Mouse (Mus musculus): ENCODE data around the gene Kcnq2. TPM values are rescaled to one million over a fixed set of nuclear protein-coding genes. Genes with fewer than 3 reads are reported as not detected.

The Kcnq2 gene
- polyA plus RNA-seq, 1 experiment from 2014 or later: 2.0 TPM

- Histone ChIP-seq H3K4me2 (ENCODE audit: low read length) (no peak overlapping the region), H3K4me1 (replicated peaks; ENCODE audit: control insufficient read depth, insufficient read depth, low read length) (no peaks in the 10 kb centered on the region), H3K9ac (ENCODE audit: low read length) (no peak overlapping the region), H3K36me3 (ENCODE audit: control insufficient read depth, insufficient read depth, low read length) (no peaks in the 10 kb centered on the region), H3K27me3 (replicated peaks; ENCODE audit: control insufficient read depth, insufficient read depth, low read length) (0 out of 2 replicates have a peak, but pooled peaks cover 2% of the 10 kb centered on the region), H3K27ac (ENCODE audit: low read depth) (no peak overlapping the region), H3K4me3 (ENCODE audit: low read depth, low read length) (no peak overlapping the region), H3K9me3 (ENCODE audit: control insufficient read depth, low read length) (no peaks in the 10 kb centered on the region)
- no peak for DNase-seq (ENCODE audit: low spot score)
- ATAC-seq (replicated peaks; ENCODE audit: low FRiP score, low TSS enrichment, low read depth): no peak
- WGBS: 86% methylated on average over 1 of the region's 1 CpGs
Measured at GRCm38 (mm10) chr2:181052171-181052570, 82.9 kb downstream of the Kcnq2 start.

GRCm38 (mm10) chr2:181048986-181049385 lies 86.1 kb downstream of the Kcnq2 start:
- no peak for ATAC-seq (replicated peaks; ENCODE audit: low FRiP score, low TSS enrichment, low read depth)
- no peaks in the 10 kb centered on the region for H3K36me3 ChIP-seq (ENCODE audit: control insufficient read depth, insufficient read depth, low read length)
- no peak for DNase-seq (ENCODE audit: low spot score)
- no peaks in the 10 kb centered on the region for H3K4me1 ChIP-seq (replicated peaks; ENCODE audit: control insufficient read depth, insufficient read depth, low read length)
- no peaks in the 10 kb centered on the region for H3K9me3 ChIP-seq (ENCODE audit: control insufficient read depth, low read length)
- H3K9ac ChIP-seq (ENCODE audit: low read length): no peak overlapping the region
- no peak overlapping the region for H3K4me2 ChIP-seq (ENCODE audit: low read length)
- no peak overlapping the region for H3K4me3 ChIP-seq (ENCODE audit: low read depth, low read length)
- no peak overlapping the region for H3K27ac ChIP-seq (ENCODE audit: low read depth)
- H3K27me3 ChIP-seq (replicated peaks; ENCODE audit: control insufficient read depth, insufficient read depth, low read length): 0 out of 2 replicates have a peak, but pooled peaks cover 2% of the 10 kb centered on the region
- WGBS: 75% methylated on average over 9 of the region's 9 CpGs

GRCm38 (mm10) chr2:181048252-181048945 lies 86.7 kb downstream of the Kcnq2 start:
- H3K9me3 ChIP-seq (ENCODE audit: control insufficient read depth, low read length): no peaks in the 10 kb centered on the region
- H3K9ac ChIP-seq (ENCODE audit: low read length): no peak overlapping the region
- DNase-seq (ENCODE audit: low spot score) (no peak), ATAC-seq (replicated peaks; ENCODE audit: low FRiP score, low TSS enrichment, low read depth) (no peak)
- H3K27me3 ChIP-seq (replicated peaks; ENCODE audit: control insufficient read depth, insufficient read depth, low read length): 0 out of 2 replicates have a peak, but pooled peaks cover 2% of the 10 kb centered on the region
- no peak overlapping the region for H3K27ac ChIP-seq (ENCODE audit: low read depth)
- 48% methylated on average over 7 of the region's 7 CpGs for WGBS
- no peaks in the 10 kb centered on the region for H3K4me1 ChIP-seq (replicated peaks; ENCODE audit: control insufficient read depth, insufficient read depth, low read length)
- no peak overlapping the region for H3K4me3 ChIP-seq (ENCODE audit: low read depth, low read length)
- no peak overlapping the region for H3K4me2 ChIP-seq (ENCODE audit: low read length)
- no peaks in the 10 kb centered on the region for H3K36me3 ChIP-seq (ENCODE audit: control insufficient read depth, insufficient read depth, low read length)

- Histone ChIP-seq H3K4me2 (ENCODE audit: low read length) (no peak overlapping the region), H3K36me3 (ENCODE audit: control insufficient read depth, insufficient read depth, low read length) (no peaks in the 10 kb centered on the region), H3K4me3 (ENCODE audit: low read depth, low read length) (no peak overlapping the region), H3K4me1 (replicated peaks; ENCODE audit: control insufficient read depth, insufficient read depth, low read length) (no peaks in the 10 kb centered on the region; the same call in 1 of the 2 replicates), H3K27me3 (replicated peaks; ENCODE audit: control insufficient read depth, insufficient read depth, low read length) (peaks cover 23% of the 10 kb centered on the region), H3K27ac (ENCODE audit: low read depth) (no peak overlapping the region), H3K9ac (ENCODE audit: low read length) (no peak overlapping the region), H3K9me3 (ENCODE audit: control insufficient read depth, low read length) (no peaks in the 10 kb centered on the region)
- 28% methylated on average over 3 of the region's 3 CpGs for WGBS
- DNase-seq (ENCODE audit: low spot score) (no peak), ATAC-seq (replicated peaks; ENCODE audit: low FRiP score, low TSS enrichment, low read depth) (no peak)
Measured at GRCm38 (mm10) chr2:181044001-181044400, 91.1 kb downstream of the Kcnq2 start.

- Histone ChIP-seq H3K9ac (ENCODE audit: low read length) (no peak within 1 kb of the TSS), H3K9me3 (ENCODE audit: control insufficient read depth, low read length) (no peaks in the 10 kb centered on the region), H3K4me1 (replicated peaks; ENCODE audit: control insufficient read depth, insufficient read depth, low read length) (no peaks in the 10 kb centered on the region; the same call in 1 of the 2 replicates), H3K4me3 (ENCODE audit: low read depth, low read length) (no peak within 1 kb of the TSS), H3K36me3 (ENCODE audit: control insufficient read depth, insufficient read depth, low read length) (no peaks in the 10 kb centered on the region), H3K4me2 (ENCODE audit: low read length) (no peak within 1 kb of the TSS), H3K27ac (ENCODE audit: low read depth) (no peak within 1 kb of the TSS), H3K27me3 (replicated peaks; ENCODE audit: control insufficient read depth, insufficient read depth, low read length) (peaks cover 29% of the 10 kb centered on the region)
- DNase-seq (ENCODE audit: low spot score): no peak
- ATAC-seq (replicated peaks; ENCODE audit: low FRiP score, low TSS enrichment, low read depth): no peak
- 59% methylated on average over 3 of the region's 3 CpGs for WGBS
Measured at GRCm38 (mm10) chr2:181043437-181043836, 91.7 kb downstream of the Kcnq2 start, which contains the start of gene Chrna4. TSS of gene Chrna4 (minus strand) at chr2:181043546.

- H3K27ac ChIP-seq (ENCODE audit: low read depth): no peak overlapping the region
- no peaks in the 10 kb centered on the region for H3K9me3 ChIP-seq (ENCODE audit: control insufficient read depth, low read length)
- DNase-seq (ENCODE audit: low spot score) (no peak), ATAC-seq (replicated peaks; ENCODE audit: low FRiP score, low TSS enrichment, low read depth) (no peak)
- no peaks in the 10 kb centered on the region; the same call in 1 of the 2 replicates for H3K4me1 ChIP-seq (replicated peaks; ENCODE audit: control insufficient read depth, insufficient read depth, low read length)
- no peaks in the 10 kb centered on the region for H3K36me3 ChIP-seq (ENCODE audit: control insufficient read depth, insufficient read depth, low read length)
- no peak overlapping the region for H3K9ac ChIP-seq (ENCODE audit: low read length)
- no peak overlapping the region for H3K4me3 ChIP-seq (ENCODE audit: low read depth, low read length)
- peaks cover 39% of the 10 kb centered on the region for H3K27me3 ChIP-seq (replicated peaks; ENCODE audit: control insufficient read depth, insufficient read depth, low read length)
- no peak overlapping the region for H3K4me2 ChIP-seq (ENCODE audit: low read length)
Measured at GRCm38 (mm10) chr2:181042376-181042775, 92.7 kb downstream of the Kcnq2 start.

- ATAC-seq (replicated peaks; ENCODE audit: low FRiP score, low TSS enrichment, low read depth): no peak
Measured at GRCm38 (mm10) chr2:181041941-181042340, 93.2 kb downstream of the Kcnq2 start.

GRCm38 (mm10) chr2:181039356-181039680 lies 95.8 kb downstream of the Kcnq2 start:
- no peaks in the 10 kb centered on the region; the same call in 1 of the 2 replicates for H3K4me1 ChIP-seq (replicated peaks; ENCODE audit: control insufficient read depth, insufficient read depth, low read length)
- H3K4me2 ChIP-seq (ENCODE audit: low read length): peak overlapping the region; percentile 89
- no peaks in the 10 kb centered on the region for H3K9me3 ChIP-seq (ENCODE audit: control insufficient read depth, low read length)
- H3K27me3 ChIP-seq (replicated peaks; ENCODE audit: control insufficient read depth, insufficient read depth, low read length): peaks cover 48% of the 10 kb centered on the region
- H3K4me3 ChIP-seq (ENCODE audit: low read depth, low read length): peak overlapping the region; percentile 55
- no peaks in the 10 kb centered on the region for H3K36me3 ChIP-seq (ENCODE audit: control insufficient read depth, insufficient read depth, low read length)
- under 1% methylated on average over 16 of the region's 16 CpGs for WGBS
- no peak for DNase-seq (ENCODE audit: low spot score)
- no peak overlapping the region for H3K27ac ChIP-seq (ENCODE audit: low read depth)
- H3K9ac ChIP-seq (ENCODE audit: low read length): peak overlapping the region; percentile 43
- ATAC-seq (replicated peaks; ENCODE audit: low FRiP score, low TSS enrichment, low read depth): no peak; the same call in 1 of the 2 replicates

More at GRCm38 (mm10) chr2:181041941-181042340, 93.2 kb downstream of the Kcnq2 start:
- Histone ChIP-seq H3K4me1 (replicated peaks; ENCODE audit: control insufficient read depth, insufficient read depth, low read length) (no peaks in the 10 kb centered on the region; the same call in 1 of the 2 replicates), H3K9ac (ENCODE audit: low read length) (no peak overlapping the region), H3K4me3 (ENCODE audit: low read depth, low read length) (no peak overlapping the region), H3K9me3 (ENCODE audit: control insufficient read depth, low read length) (no peaks in the 10 kb centered on the region), H3K27me3 (replicated peaks; ENCODE audit: control insufficient read depth, insufficient read depth, low read length) (peaks cover 44% of the 10 kb centered on the region), H3K27ac (ENCODE audit: low read depth) (no peak overlapping the region), H3K36me3 (ENCODE audit: control insufficient read depth, insufficient read depth, low read length) (no peaks in the 10 kb centered on the region), H3K4me2 (ENCODE audit: low read length) (no peak overlapping the region)
- no peak for DNase-seq (ENCODE audit: low spot score)
- 13% methylated on average over 7 of the region's 7 CpGs for WGBS

Data from intestine, embryonic 14.5 days (tissue).